Mouse (Mus musculus): ENCODE measurements around the gene Hmgn2.

- TF ChIP-seq CTCF (IDR thresholded peaks at IDR 0.05; ENCODE audit: borderline replicate concordance, insufficient read depth, low read length) = no peak
- no peak for TF ChIP-seq POLR2A (IDR thresholded peaks at IDR 0.05; ENCODE audit: low read depth, low read length)
Observed at GRCm38 (mm10) chr4:133978021-133978711, 9.7 kb upstream of the Hmgn2 start.

All from embryonic fibroblast, embryonic 13.5 days (primary cell).